Mouse (Mus musculus): ENCODE data around the gene Zdhhc24. TPM values are rescaled to one million over a fixed set of nuclear protein-coding genes. Genes with fewer than 3 reads are reported as not detected.
A peak's percentile ranks its signal among the peaks of the same experiment; 100 is the strongest.

Gene Zdhhc24
- polyA plus RNA-seq, 1 experiment, result 9.3 TPM

DNA sequence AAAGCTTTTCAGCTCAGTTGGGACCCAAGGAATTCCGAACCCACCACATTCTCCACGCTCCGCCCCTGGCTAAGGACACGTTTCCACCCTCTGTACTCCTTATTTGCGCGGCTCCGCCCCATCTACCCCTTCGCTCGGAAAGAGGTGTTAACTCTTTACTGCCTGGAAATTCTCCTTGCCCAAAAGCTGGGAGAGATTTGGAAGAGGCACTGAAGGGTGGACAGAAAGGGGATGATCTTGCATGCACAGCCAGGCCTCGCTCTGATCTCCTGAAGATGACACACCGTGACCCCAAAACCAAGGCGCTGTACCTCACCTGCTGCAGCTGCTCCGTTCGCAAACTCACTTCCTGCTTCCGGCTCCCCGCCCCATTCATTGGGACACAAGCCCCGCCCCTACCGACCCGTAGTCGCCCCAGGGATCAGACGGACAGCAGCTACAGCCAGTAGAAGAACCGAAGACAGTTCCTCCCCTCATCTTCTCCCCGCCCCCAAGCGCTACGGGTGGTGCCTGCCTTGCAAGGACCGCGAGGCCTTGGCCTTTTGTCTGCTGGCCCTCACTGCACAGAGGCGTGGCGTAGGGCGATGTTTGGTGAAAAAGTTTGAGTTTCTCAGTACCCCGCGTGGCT is 49.5 kb downstream of the Zdhhc24 start, which contains the start of gene Dpp3:
Gene Dpp3 (minus strand): TSS at position 384 of the 628 bp plus-strand sequence.
- H3ac ChIP-seq (ENCODE audit: control insufficient read depth, insufficient read length), result no peak within 1 kb of the TSS
- peaks cover 11% of the 10 kb centered on the region for H3K27me3 ChIP-seq (ENCODE audit: control insufficient read depth, insufficient read depth, insufficient read length)
- H3K4me2 ChIP-seq (ENCODE audit: low read depth), result peak within 1 kb of the TSS; percentile 97
- peak within 1 kb of the TSS; percentile 63 for H3K4me3 ChIP-seq
- TF ChIP-seq MYOD1 (IDR thresholded peaks at IDR 0.05; ENCODE audit: control insufficient read depth in 1 of 3, insufficient read length in 2 of 3, low read depth in 2 of 3) (peak in 2 of 3 experiments; percentile 65 to 81), SRF (IDR thresholded peaks at IDR 0.05; ENCODE audit: control insufficient read depth, insufficient read length, low read depth) (peak; percentile 22), CEBPB (IDR thresholded peaks at IDR 0.05; ENCODE audit: insufficient read depth, poor library complexity, severe bottlenecking) (no peak), TCF12 (IDR thresholded peaks at IDR 0.05; ENCODE audit: insufficient read depth, poor library complexity, severe bottlenecking) (no peak), MYOG (IDR thresholded peaks at IDR 0.05; ENCODE audit: control insufficient read depth in 1 of 3, insufficient read depth in 1 of 3, insufficient read length in 2 of 3, low read depth in 2 of 3) (peak in 2 of 3 experiments; percentile 48 to 78), POLR2A (IDR thresholded peaks at IDR 0.05; ENCODE audit: insufficient read length, low read depth) (peak; percentile 84), POLR2AphosphoS2 (IDR thresholded peaks at IDR 0.05; ENCODE audit: insufficient read length, low read depth) (peak; percentile 71), REST (IDR thresholded peaks at IDR 0.05; ENCODE audit: insufficient read depth, insufficient read length) (no peak)
- H3K36me3 ChIP-seq (ENCODE audit: control insufficient read depth, insufficient read depth), result peaks cover 5% of the 10 kb centered on the region
- peaks cover 19% of the 10 kb centered on the region for H3K79me2 ChIP-seq (ENCODE audit: control insufficient read depth, insufficient read depth)

DNA sequence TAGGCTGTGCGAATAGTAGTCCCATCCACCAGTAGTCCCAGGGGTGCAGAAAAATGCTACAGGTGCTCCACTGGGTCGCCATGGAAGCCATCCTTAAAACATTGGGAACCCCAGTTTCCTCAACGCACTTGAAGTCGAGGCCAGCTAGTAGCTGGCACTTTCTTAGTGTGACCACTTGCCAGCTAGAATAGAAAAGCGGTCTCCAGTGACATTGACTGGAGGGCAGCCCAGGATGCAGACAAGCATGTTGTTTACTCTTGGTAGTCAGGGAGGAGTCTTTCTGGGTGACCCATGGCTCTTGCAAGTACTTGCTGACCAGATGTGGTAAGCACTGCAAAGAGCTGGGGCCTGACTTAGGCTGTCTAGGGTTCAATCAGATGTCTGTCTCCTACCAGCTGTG is 50.3 kb downstream of the Zdhhc24 start:
- H3K36me3 ChIP-seq (ENCODE audit: control insufficient read depth, insufficient read depth), result no peaks in the 10 kb centered on the region
- peak overlapping the region; percentile 97 for H3K4me2 ChIP-seq (ENCODE audit: low read depth)
- H3K27me3 ChIP-seq (ENCODE audit: control insufficient read depth, insufficient read depth, insufficient read length), result peaks cover 11% of the 10 kb centered on the region
- H3K4me3 ChIP-seq, result peak overlapping the region; percentile 63
- peaks cover 19% of the 10 kb centered on the region for H3K79me2 ChIP-seq (ENCODE audit: control insufficient read depth, insufficient read depth)
- TF ChIP-seq MYOG (IDR thresholded peaks at IDR 0.05; ENCODE audit: control insufficient read depth in 1 of 3, insufficient read depth in 1 of 3, insufficient read length in 2 of 3, low read depth in 2 of 3) (no peak), POLR2A (IDR thresholded peaks at IDR 0.05; ENCODE audit: insufficient read length, low read depth) (no peak), REST (IDR thresholded peaks at IDR 0.05; ENCODE audit: insufficient read depth, insufficient read length) (no peak), E2F4 (IDR thresholded peaks at IDR 0.05; ENCODE audit: insufficient read depth) (no peak), POLR2AphosphoS2 (IDR thresholded peaks at IDR 0.05; ENCODE audit: insufficient read length, low read depth) (no peak), MYOD1 (IDR thresholded peaks at IDR 0.05; ENCODE audit: control insufficient read depth in 1 of 3, insufficient read length in 2 of 3, low read depth in 2 of 3) (no peak), MAX (IDR thresholded peaks at IDR 0.05; ENCODE audit: low read depth) (no peak)
- no peak overlapping the region for H3ac ChIP-seq (ENCODE audit: control insufficient read depth, insufficient read length)

Other genes with a start within 250 kb of the Zdhhc24 start
- 0.90 TPM for gene Gm960, start 180.0 kb upstream of the Zdhhc24 start, polyA plus RNA-seq (2012; fragmentation: generic; extraction: Trizol)
- 0.56 TPM for gene Sptbn2, start 167.5 kb upstream of the Zdhhc24 start, polyA plus RNA-seq (2012; fragmentation: generic; extraction: Trizol)
- 4.8 TPM for gene Rbm4b, start 122.2 kb upstream of the Zdhhc24 start, polyA plus RNA-seq (2012; fragmentation: generic; extraction: Trizol)
- 66.4 TPM for gene Rbm4, start 84.8 kb upstream of the Zdhhc24 start, polyA plus RNA-seq (2012; fragmentation: generic; extraction: Trizol)
- gene Gm21992, start 67.1 kb upstream of the Zdhhc24 start, polyA plus RNA-seq (2012; fragmentation: generic; extraction: Trizol), result 8.1 TPM
- 46.8 TPM for gene Rbm14, start 67.0 kb upstream of the Zdhhc24 start, polyA plus RNA-seq (2012; fragmentation: generic; extraction: Trizol)
- 40.4 TPM for gene Ccs, start 39.3 kb upstream of the Zdhhc24 start, polyA plus RNA-seq (2012; fragmentation: generic; extraction: Trizol)
- 0.04 TPM for gene Ccdc87, start 39.3 kb upstream of the Zdhhc24 start, polyA plus RNA-seq (2012; fragmentation: generic; extraction: Trizol)
- 6.6 TPM for gene Ctsf, start 23.5 kb upstream of the Zdhhc24 start, polyA plus RNA-seq (2012; fragmentation: generic; extraction: Trizol)
- 418 TPM for gene Actn3, start 759 bp upstream of the Zdhhc24 start, polyA plus RNA-seq (2012; fragmentation: generic; extraction: Trizol)
- 3.6 TPM for gene Bbs1, start 28.0 kb downstream of the Zdhhc24 start, polyA plus RNA-seq (2012; fragmentation: generic; extraction: Trizol)
- 71.6 TPM for gene Dpp3, start 49.6 kb downstream of the Zdhhc24 start, polyA plus RNA-seq (2012; fragmentation: generic; extraction: Trizol)
- gene Peli3, start 64.5 kb downstream of the Zdhhc24 start, polyA plus RNA-seq (2012; fragmentation: generic; extraction: Trizol), result 0.49 TPM
- gene Mrpl11, start 83.5 kb downstream of the Zdhhc24 start, polyA plus RNA-seq (2012; fragmentation: generic; extraction: Trizol), result 62.6 TPM
- 0.02 TPM for gene Npas4, start 111.6 kb downstream of the Zdhhc24 start, polyA plus RNA-seq (2012; fragmentation: generic; extraction: Trizol)
- 8.7 TPM for gene Slc29a2, start 145.2 kb downstream of the Zdhhc24 start, polyA plus RNA-seq (2012; fragmentation: generic; extraction: Trizol)
- gene B4gat1, start 160.2 kb downstream of the Zdhhc24 start, polyA plus RNA-seq (2012; fragmentation: generic; extraction: Trizol), result 46.7 TPM
- gene AC124502.3, start 160.2 kb downstream of the Zdhhc24 start, polyA plus RNA-seq (2012; fragmentation: generic; extraction: Trizol), result 1.6 TPM
- gene Brms1, start 162.7 kb downstream of the Zdhhc24 start, polyA plus RNA-seq (2012; fragmentation: generic; extraction: Trizol), result 45.8 TPM
- 63.9 TPM for gene Rin1, start 171.8 kb downstream of the Zdhhc24 start, polyA plus RNA-seq (2012; fragmentation: generic; extraction: Trizol)
- 10.4 TPM for gene Cd248, start 189.4 kb downstream of the Zdhhc24 start, polyA plus RNA-seq (2012; fragmentation: generic; extraction: Trizol)
- gene Tmem151a, start 206.9 kb downstream of the Zdhhc24 start, polyA plus RNA-seq (2012; fragmentation: generic; extraction: Trizol), result 10.1 TPM
- gene Yif1a, start 209.9 kb downstream of the Zdhhc24 start, polyA plus RNA-seq (2012; fragmentation: generic; extraction: Trizol), result 115 TPM
- 1.6 TPM for gene Cnih2, start 219.9 kb downstream of the Zdhhc24 start, polyA plus RNA-seq (2012; fragmentation: generic; extraction: Trizol)
- gene Rab1b, start 228.4 kb downstream of the Zdhhc24 start, polyA plus RNA-seq (2012; fragmentation: generic; extraction: Trizol), result 203 TPM
- 56.7 TPM for gene Klc2, start 239.9 kb downstream of the Zdhhc24 start, polyA plus RNA-seq (2012; fragmentation: generic; extraction: Trizol)